Mouse (Mus musculus) liver, embryonic 13.5 days (tissue): ENCODE data around the gene Trabd2b. TPM values are rescaled to one million over a fixed set of nuclear protein-coding genes. Genes with fewer than 3 reads are reported as not detected.

Experiments
- ATAC-seq: fragments of 200-750 bp; cut with Nextera tagmentation; 2 replicates; pipeline ENCODE4 v1.8.0; 2017; ENCODE audit warnings: low read depth, mild to moderate bottlenecking, moderate number of reproducible peaks, moderate library complexity
- DNase-seq: peaks from one replicate; pipeline ENCODE4 v3.0.0; 2022
- H3K27ac ChIP-seq: fragments of 300-500 bp; sonication (generic); 2 replicates; pipeline ENCODE4 v1.5.1; 2015; ENCODE audit warnings: moderate library complexity, mild to moderate bottlenecking, inconsistent platforms
- H3K27me3 ChIP-seq: fragments of 300-500 bp; sonication (generic); 2 replicates; pipeline ENCODE4 v1.6.1; 2015; ENCODE audit warnings: mild to moderate bottlenecking, inconsistent platforms
- H3K36me3 ChIP-seq: fragments of 300-500 bp; sonication (generic); 2 replicates; pipeline ENCODE4 v1.6.1; 2015; ENCODE audit warnings: mild to moderate bottlenecking, inconsistent platforms
- H3K4me1 ChIP-seq: fragments of 300-500 bp; sonication (generic); replicated peaks from 2 replicates; pipeline ENCODE4 v1.6.1; 2015; ENCODE audit warnings: inconsistent platforms
- H3K4me2 ChIP-seq: fragments of 300-500 bp; sonication (generic); 2 replicates; pipeline ENCODE4 v1.6.1; 2015; ENCODE audit warnings: inconsistent platforms, mild to moderate bottlenecking, moderate library complexity
- H3K4me3 ChIP-seq: fragments of 300-500 bp; sonication (generic); replicated peaks from 2 replicates; pipeline ENCODE4 v1.5.1; 2015; ENCODE audit warnings: mild to moderate bottlenecking, inconsistent platforms
- H3K9ac ChIP-seq: fragments of 300-500 bp; sonication (generic); 2 replicates; pipeline ENCODE4 v1.6.1; 2015; ENCODE audit warnings: mild to moderate bottlenecking, inconsistent platforms
- H3K9me3 ChIP-seq: fragments of 300-500 bp; sonication (generic); replicated peaks from 2 replicates; pipeline ENCODE4 v1.6.1; 2016; ENCODE audit warnings: inconsistent platforms
- WGBS: fragments of 180-500 bp; shearing (Covaris S2); methylation state at CpG from one replicate; pipeline ENCODE4 v1.1.7; 2015; ENCODE audit not compliant: insufficient replicate concordance; 5-methylcytosine and 5-hydroxymethylcytosine counted together
- polyA plus RNA-seq: library from polyadenylated mRNA; unstranded; fragments of >200 nt; fragmentation: Nextera tagmentation; extraction: Ambion mirVana; gene quantifications from 2 replicates; pipeline ENCODE4 v1.2.1, GENCODE M21; 2015

The Trabd2b gene
- polyA plus RNA-seq, 1 experiment from 2014 or later = 0.25 TPM

DNA sequence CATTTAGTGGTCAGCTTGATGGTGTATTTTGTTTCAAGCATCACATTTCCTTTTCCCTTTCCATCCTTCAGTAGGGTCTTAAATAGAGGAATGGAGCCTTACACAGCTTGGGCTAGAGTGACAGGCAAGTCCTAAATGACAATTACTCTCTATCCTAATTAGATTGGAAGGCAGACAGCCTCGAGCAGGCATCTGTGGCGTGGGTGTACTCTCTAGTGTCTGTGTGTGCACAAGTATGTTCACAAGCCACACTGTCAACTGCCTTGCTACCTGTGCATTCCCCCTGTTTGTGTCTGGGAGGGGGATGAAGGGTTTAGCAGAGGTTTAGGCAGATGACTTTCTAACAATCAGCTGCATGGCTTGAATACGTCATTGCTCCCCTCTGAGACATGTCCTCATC, 6.7 kb upstream of the Trabd2b start:
- no peak overlapping the region for H3K27ac ChIP-seq
- no peak overlapping the region for H3K4me2 ChIP-seq
- no peak overlapping the region for H3K4me3 ChIP-seq
- DNase-seq (no peak), ATAC-seq (no peak)
- 51% methylated on average over 3 of the region's 3 CpGs for WGBS
- no peaks in the 10 kb centered on the region for H3K9me3 ChIP-seq
- 0 out of 2 replicates have a peak, but pooled peaks cover 3% of the 10 kb centered on the region for H3K27me3 ChIP-seq
- H3K9ac ChIP-seq = no peak overlapping the region
- no peaks in the 10 kb centered on the region for H3K4me1 ChIP-seq
- no peaks in the 10 kb centered on the region for H3K36me3 ChIP-seq

GRCm38 (mm10) chr4:114401993-114402731, 4.4 kb upstream of the Trabd2b start:
- peaks cover 24% of the 10 kb centered on the region for H3K27me3 ChIP-seq
- H3K9me3 ChIP-seq = no peaks in the 10 kb centered on the region
- H3K4me3 ChIP-seq = no peak overlapping the region
- ATAC-seq = no peak
- no peak overlapping the region for H3K4me2 ChIP-seq
- 45% methylated on average over 7 of the region's 7 CpGs for WGBS
- no peak overlapping the region for H3K27ac ChIP-seq
- no peak for DNase-seq
- H3K9ac ChIP-seq = no peak overlapping the region
- H3K36me3 ChIP-seq = no peaks in the 10 kb centered on the region
- peaks cover 7% of the 10 kb centered on the region; the same call in 1 of the 2 replicates for H3K4me1 ChIP-seq

- no peaks in the 10 kb centered on the region for H3K36me3 ChIP-seq
- WGBS = 0% methylated on average over 21 of the region's 74 CpGs
- H3K9me3 ChIP-seq = no peaks in the 10 kb centered on the region
- H3K4me3 ChIP-seq = peak overlapping the region; percentile 58
- ATAC-seq (peak; percentile 72; the same call in 1 of the 2 replicates), DNase-seq (peak; percentile 25)
- 0 out of 2 replicates have a peak overlapping the region, but pooled peaks have one; percentile 26 for H3K9ac ChIP-seq
- H3K4me1 ChIP-seq = peaks cover 11% of the 10 kb centered on the region
- H3K4me2 ChIP-seq = peak overlapping the region; percentile 70
- no peak overlapping the region for H3K27ac ChIP-seq
- peaks cover 58% of the 10 kb centered on the region for H3K27me3 ChIP-seq
These were observed 706 bp upstream of the Trabd2b start for GRCm38 (mm10) chr4:114405682-114406354.

DNA sequence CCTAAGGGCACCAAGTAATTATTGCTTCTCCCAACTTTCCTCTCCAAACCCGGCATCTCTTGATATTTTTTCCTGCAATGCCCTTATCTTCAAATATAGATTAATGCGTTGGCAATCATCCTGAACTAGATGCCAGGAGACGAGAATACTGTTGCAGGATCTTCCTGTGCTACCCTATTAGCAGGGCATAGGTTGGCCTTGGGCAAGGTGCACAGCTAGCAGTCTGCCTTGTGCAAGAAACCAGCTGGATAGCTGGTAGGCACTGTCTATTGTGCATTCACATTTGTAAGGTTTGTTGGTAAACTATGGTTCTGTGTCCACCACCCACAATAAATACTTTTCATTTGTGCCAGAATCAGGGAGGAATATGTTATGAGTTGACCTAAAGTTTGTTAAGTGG, 992 bp downstream of the Trabd2b start:
- Histone ChIP-seq H3K27me3 (peaks cover 58% of the 10 kb centered on the region), H3K4me2 (no peak overlapping the region)
- DNase-seq = no peak

GRCm38 (mm10) chr4:114408298-114408697, 1.8 kb downstream of the Trabd2b start:
- no peak overlapping the region for H3K9ac ChIP-seq
- H3K4me1 ChIP-seq = peaks cover 12% of the 10 kb centered on the region
- H3K9me3 ChIP-seq = no peaks in the 10 kb centered on the region
- no peaks in the 10 kb centered on the region for H3K36me3 ChIP-seq
- WGBS = 46% methylated on average over 2 of the region's 2 CpGs
- H3K4me3 ChIP-seq = no peak overlapping the region
- ATAC-seq (no peak), DNase-seq (no peak)
- peaks cover 58% of the 10 kb centered on the region for H3K27me3 ChIP-seq
- no peak overlapping the region for H3K27ac ChIP-seq
- no peak overlapping the region for H3K4me2 ChIP-seq

More for the DNA sequence above, 992 bp downstream of the Trabd2b start:
- H3K9ac ChIP-seq = no peak overlapping the region
- H3K9me3 ChIP-seq = no peaks in the 10 kb centered on the region
- H3K27ac ChIP-seq = no peak overlapping the region
- peaks cover 12% of the 10 kb centered on the region for H3K4me1 ChIP-seq
- H3K4me3 ChIP-seq = no peak overlapping the region
- 49% methylated on average over 3 of the region's 3 CpGs for WGBS
- no peak for ATAC-seq
- H3K36me3 ChIP-seq = no peaks in the 10 kb centered on the region

GRCm38 (mm10) chr4:114408890-114409480, 2.5 kb downstream of the Trabd2b start:
- ATAC-seq (no peak), DNase-seq (no peak)
- WGBS = 64% methylated on average over 18 of the region's 18 CpGs
- Histone ChIP-seq H3K4me3 (no peak overlapping the region), H3K9ac (no peak overlapping the region), H3K27me3 (peaks cover 58% of the 10 kb centered on the region), H3K4me1 (peaks cover 12% of the 10 kb centered on the region), H3K27ac (no peak overlapping the region), H3K4me2 (no peak overlapping the region), H3K36me3 (no peaks in the 10 kb centered on the region), H3K9me3 (no peaks in the 10 kb centered on the region)

DNA sequence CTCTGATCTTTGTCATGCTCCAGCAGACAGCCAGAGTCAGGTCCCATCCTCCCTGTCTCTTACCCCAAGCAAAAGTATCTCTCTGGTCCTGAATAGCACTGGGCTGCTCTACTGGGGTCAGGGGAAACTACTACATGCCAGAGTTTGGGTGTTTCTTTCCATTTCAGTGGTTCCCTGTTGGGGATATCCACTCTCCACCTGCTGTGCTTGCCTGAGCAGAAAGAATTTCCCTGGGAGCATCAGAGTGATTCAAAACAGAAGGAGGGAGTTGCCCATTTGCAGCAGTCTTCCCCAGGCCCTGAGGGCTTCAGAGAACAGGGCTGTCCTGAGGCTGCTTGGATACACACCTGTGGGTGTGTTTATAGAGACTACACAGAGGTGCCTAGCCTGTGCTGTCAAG, 3.0 kb downstream of the Trabd2b start:
- Histone ChIP-seq H3K4me1 (peaks cover 12% of the 10 kb centered on the region), H3K4me2 (no peak overlapping the region), H3K9me3 (no peaks in the 10 kb centered on the region), H3K27me3 (peaks cover 55% of the 10 kb centered on the region), H3K9ac (no peak overlapping the region), H3K36me3 (no peaks in the 10 kb centered on the region), H3K27ac (no peak overlapping the region), H3K4me3 (no peak overlapping the region)
- DNase-seq (no peak), ATAC-seq (no peak)

DNA sequence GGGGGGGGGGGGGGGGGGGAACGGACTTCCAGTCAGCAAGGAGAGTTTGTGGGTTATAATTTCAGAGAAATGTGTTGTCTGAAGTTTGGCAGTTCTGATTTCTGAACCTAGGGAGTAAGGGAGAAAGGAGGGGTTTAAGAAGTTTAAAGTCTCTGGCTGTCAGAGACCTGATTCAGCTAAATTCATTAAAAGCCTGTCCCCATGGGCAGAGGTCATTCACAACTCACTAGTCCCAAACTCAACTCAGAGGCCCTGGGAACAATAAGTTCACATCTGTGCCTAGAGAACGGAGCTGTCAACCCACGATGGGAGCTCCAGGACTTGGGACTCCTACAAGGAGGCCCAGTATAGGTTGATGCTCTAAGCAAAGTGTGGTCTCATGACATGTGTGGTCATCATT, 3.5 kb downstream of the Trabd2b start:
- Histone ChIP-seq H3K4me1 (peaks cover 12% of the 10 kb centered on the region), H3K27me3 (peaks cover 53% of the 10 kb centered on the region), H3K4me2 (no peak overlapping the region), H3K9me3 (no peaks in the 10 kb centered on the region), H3K36me3 (no peaks in the 10 kb centered on the region), H3K9ac (no peak overlapping the region), H3K27ac (no peak overlapping the region), H3K4me3 (no peak overlapping the region)
- ATAC-seq (no peak), DNase-seq (no peak)
- WGBS = 46% methylated on average over 3 of the region's 3 CpGs

GRCm38 (mm10) chr4:114410443-114410842, 3.9 kb downstream of the Trabd2b start:
- H3K27me3 ChIP-seq = peaks cover 51% of the 10 kb centered on the region
- peaks cover 12% of the 10 kb centered on the region for H3K4me1 ChIP-seq
- no peak for DNase-seq
- no peak overlapping the region for H3K9ac ChIP-seq
- H3K4me2 ChIP-seq = no peak overlapping the region
- H3K9me3 ChIP-seq = no peaks in the 10 kb centered on the region
- no peak for ATAC-seq
- 41% methylated on average over 11 of the region's 11 CpGs for WGBS
- no peak overlapping the region for H3K27ac ChIP-seq
- H3K36me3 ChIP-seq = no peaks in the 10 kb centered on the region
- no peak overlapping the region for H3K4me3 ChIP-seq

- no peaks in the 10 kb centered on the region for H3K9me3 ChIP-seq
- DNase-seq (no peak), ATAC-seq (no peak)
- H3K27me3 ChIP-seq = peaks cover 45% of the 10 kb centered on the region
- H3K4me2 ChIP-seq = no peak overlapping the region
- no peak overlapping the region for H3K9ac ChIP-seq
- H3K27ac ChIP-seq = no peak overlapping the region
- WGBS = 43% methylated on average over 9 of the region's 9 CpGs
- H3K4me3 ChIP-seq = no peak overlapping the region
- no peaks in the 10 kb centered on the region for H3K36me3 ChIP-seq
- H3K4me1 ChIP-seq = peaks cover 12% of the 10 kb centered on the region
These were observed 4.6 kb downstream of the Trabd2b start for GRCm38 (mm10) chr4:114410958-114411661.

GRCm38 (mm10) chr4:114411846-114412390, 5.4 kb downstream of the Trabd2b start:
- 49% methylated on average over 6 of the region's 6 CpGs for WGBS
- Histone ChIP-seq H3K4me1 (peaks cover 5% of the 10 kb centered on the region), H3K4me2 (no peak overlapping the region), H3K27ac (no peak overlapping the region), H3K4me3 (no peak overlapping the region), H3K9ac (no peak overlapping the region), H3K36me3 (no peaks in the 10 kb centered on the region), H3K9me3 (no peaks in the 10 kb centered on the region), H3K27me3 (peaks cover 36% of the 10 kb centered on the region)
- DNase-seq (no peak), ATAC-seq (no peak)
